ENCODE assay signal across 15 mouse cellular contexts in genomic region chr17:83907538-83907937, GRCm38 (mm10). TPM values are rescaled to one million over a fixed set of nuclear protein-coding genes. Genes with fewer than 3 reads are reported as not detected.
"Had no signal": no experiment of that assay in that cellular context is flagged by ENCODE, and none has a peak within 500 bp of the region (broad histone marks: within the 10 kb centered on the region; RNA-seq: fewer than 3 reads in every experiment).

No protein-coding gene starts in this region.

- H3K27me3 ChIP-seq: lung, embryonic 15.5 days; neural tube, embryonic 15.5 days had no signal

- H3K36me3 ChIP-seq: limb, embryonic 10.5 days; lung, embryonic 15.5 days; midbrain, embryonic 10.5 days; neural tube, embryonic 15.5 days had no signal

- H3K4me3 ChIP-seq: limb, embryonic 10.5 days; lung, embryonic 15.5 days; midbrain, embryonic 10.5 days; myocyte; neural tube, embryonic 15.5 days had no signal

- H3K4me2 ChIP-seq: lung, embryonic 15.5 days; neural tube, embryonic 15.5 days had no signal

- H3K9ac ChIP-seq: lung, embryonic 15.5 days; neural tube, embryonic 15.5 days had no signal

- H3K9me3 ChIP-seq: limb, embryonic 10.5 days; lung, embryonic 15.5 days; midbrain, embryonic 10.5 days; neural tube, embryonic 15.5 days had no signal

- H3K27ac ChIP-seq: lung, embryonic 15.5 days; midbrain, embryonic 10.5 days; neural tube, embryonic 15.5 days had no signal

- DNase-seq: kidney, adult 11 months; kidney, postnatal 10 days; kidney, postnatal 4 days; lung, postnatal 14 days; midbrain, embryonic 14.5 days; thymus, adult 2 months; thymus, postnatal 25 days had no signal

RNA-seq across cellular contexts. Expression of gene Haao, which starts 59.8 kb away (rescaled TPM):
- total RNA-seq: layer of hippocampus, postnatal 14 days; left cerebral cortex, postnatal 10 days had no signal
- polyA plus RNA-seq: myocyte; neural tube, embryonic 11.5 days had no signal
